ENCODE assay signal across 26 mouse cellular contexts in genomic region chr2:4386468-4386867, GRCm38 (mm10).
DNase-seq lines count a peak whose midpoint lies in the region; ATAC-seq lines count a peak whose summit lies in the region.
"Had no signal": no experiment of that assay in that cellular context is flagged by ENCODE, and none has a peak within 500 bp of the region (broad histone marks: within the 10 kb centered on the region; RNA-seq: fewer than 3 reads in every experiment).

No protein-coding gene starts in this region.

- no peaks in the 10 kb centered on the region for H3K36me3 ChIP-seq in hindbrain, embryonic 13.5 days
- no peaks in the 10 kb centered on the region for H3K36me3 ChIP-seq in hindbrain, embryonic 16.5 days (ENCODE audit: control insufficient read depth, insufficient read depth, low read length)
- H3K36me3 ChIP-seq in neural tube, embryonic 13.5 days: no peaks in the 10 kb centered on the region
- no peaks in the 10 kb centered on the region for H3K36me3 ChIP-seq in neural tube, embryonic 15.5 days
- H3K36me3 ChIP-seq: embryonic facial prominence, embryonic 13.5 days; forebrain, embryonic 10.5 days; heart, embryonic 10.5 days; liver, embryonic 12.5 days; midbrain, embryonic 12.5 days had no signal

- no peak overlapping the region for H3K9ac ChIP-seq in hindbrain, embryonic 13.5 days
- no peak overlapping the region for H3K9ac ChIP-seq in hindbrain, embryonic 16.5 days (ENCODE audit: low read depth, low read length)
- no peak overlapping the region for H3K9ac ChIP-seq in neural tube, embryonic 13.5 days
- no peak overlapping the region for H3K9ac ChIP-seq in neural tube, embryonic 15.5 days (replicated peaks)
- H3K9ac ChIP-seq: embryonic facial prominence, embryonic 13.5 days; liver, embryonic 12.5 days; liver, postnatal 0 days; midbrain, embryonic 12.5 days had no signal

- intact Hi-C loops in left cerebral cortex, postnatal 25 days (cut with DNase I): no loop called here

- no peaks in the 10 kb centered on the region for H3K27me3 ChIP-seq in hindbrain, embryonic 13.5 days
- H3K27me3 ChIP-seq in hindbrain, embryonic 16.5 days (replicated peaks; ENCODE audit: control insufficient read depth, insufficient read depth, low read length): no peaks in the 10 kb centered on the region
- H3K27me3 ChIP-seq in neural tube, embryonic 13.5 days: no peaks in the 10 kb centered on the region
- H3K27me3 ChIP-seq in neural tube, embryonic 15.5 days (replicated peaks): no peaks in the 10 kb centered on the region
- H3K27me3 ChIP-seq: embryonic facial prominence, embryonic 13.5 days; liver, embryonic 12.5 days; midbrain, embryonic 12.5 days had no signal

- 25% methylated on average over 6 of the region's 6 CpGs for WGBS in hindbrain, embryonic 13.5 days
- 25% methylated on average over 6 of the region's 6 CpGs for WGBS in hindbrain, embryonic 16.5 days
- WGBS in neural tube, embryonic 13.5 days: 22% methylated on average over 6 of the region's 6 CpGs
- WGBS in neural tube, embryonic 15.5 days: 24% methylated on average over 6 of the region's 6 CpGs

- H3K4me1 ChIP-seq in hindbrain, embryonic 13.5 days (replicated peaks): peaks cover 16% of the 10 kb centered on the region
- H3K4me1 ChIP-seq in hindbrain, embryonic 16.5 days (ENCODE audit: control insufficient read depth, insufficient read depth, low read depth, low read length): 0 out of 2 replicates have a peak, but pooled peaks cover 2% of the 10 kb centered on the region
- H3K4me1 ChIP-seq in neural tube, embryonic 13.5 days (replicated peaks): peaks cover 14% of the 10 kb centered on the region
- H3K4me1 ChIP-seq in neural tube, embryonic 15.5 days: no peaks in the 10 kb centered on the region
- H3K4me1 ChIP-seq: liver, embryonic 12.5 days had no signal

- H3K4me3 ChIP-seq in hindbrain, embryonic 13.5 days: no peak overlapping the region
- H3K4me3 ChIP-seq in hindbrain, embryonic 16.5 days (ENCODE audit: low read length): no peak overlapping the region
- no peak overlapping the region for H3K4me3 ChIP-seq in neural tube, embryonic 13.5 days
- H3K4me3 ChIP-seq in neural tube, embryonic 15.5 days (replicated peaks): no peak overlapping the region
- H3K4me3 ChIP-seq: embryonic facial prominence, embryonic 13.5 days; forebrain, embryonic 10.5 days; heart, embryonic 10.5 days; liver, embryonic 12.5 days; midbrain, embryonic 12.5 days had no signal

- H3K4me2 ChIP-seq in hindbrain, embryonic 13.5 days: no peak overlapping the region
- no peak overlapping the region for H3K4me2 ChIP-seq in hindbrain, embryonic 16.5 days (ENCODE audit: low read length)
- H3K4me2 ChIP-seq in neural tube, embryonic 13.5 days: no peak overlapping the region
- H3K4me2 ChIP-seq in neural tube, embryonic 15.5 days: no peak overlapping the region
- H3K4me2 ChIP-seq: embryonic facial prominence, embryonic 13.5 days; liver, embryonic 12.5 days; midbrain, embryonic 12.5 days had no signal

- DNase-seq in kidney, adult 9 months: peak; percentile 35
- DNase-seq in kidney, postnatal 10 days: peak; percentile 10
- no peak for DNase-seq in left cerebral cortex, postnatal 25 days (ENCODE audit: low spot score in 2 of 2)
- DNase-seq in urinary bladder, postnatal 25 days (ENCODE audit: low spot score): no peak
- DNase-seq: adrenal gland, adult 8-10 months; B cell, adult 2 months; cerebellum, adult 9-10 months; cerebellum, postnatal 36 days; embryo, embryonic 11 days; gastrocnemius, postnatal 14 days; heart, postnatal 36 days; left cerebral cortex, postnatal 4 days; liver, postnatal 0 days; lung, postnatal 36 days; right cerebral cortex, postnatal 4 days; thymus, adult 2 months had no signal

- ATAC-seq in hindbrain, embryonic 13.5 days (ENCODE audit: low FRiP score): no peak
- no peak for ATAC-seq in hindbrain, embryonic 16.5 days
- 0 out of 2 replicates have a peak, but pooled peaks have one; percentile 55 for ATAC-seq in neural tube, embryonic 13.5 days (ENCODE audit: low read depth)
- ATAC-seq in neural tube, embryonic 15.5 days (ENCODE audit: low FRiP score): no peak
- ATAC-seq: intestine, embryonic 16.5 days; liver, embryonic 12.5 days; liver, postnatal 0 days had no signal

- peak overlapping the region; percentile 35; the same call in 1 of the 2 replicates for H3K27ac ChIP-seq in hindbrain, embryonic 13.5 days
- H3K27ac ChIP-seq in hindbrain, embryonic 16.5 days (ENCODE audit: low read depth, low read length): no peak overlapping the region
- H3K27ac ChIP-seq in neural tube, embryonic 13.5 days (replicated peaks): no peak overlapping the region; the same call in 1 of the 2 replicates
- H3K27ac ChIP-seq in neural tube, embryonic 15.5 days (replicated peaks): no peak overlapping the region; the same call in 1 of the 2 replicates
- H3K27ac ChIP-seq: embryonic facial prominence, embryonic 13.5 days; forebrain, embryonic 10.5 days; heart, embryonic 10.5 days; liver, embryonic 12.5 days; midbrain, embryonic 12.5 days had no signal

- no peaks in the 10 kb centered on the region for H3K9me3 ChIP-seq in hindbrain, embryonic 13.5 days
- no peaks in the 10 kb centered on the region for H3K9me3 ChIP-seq in hindbrain, embryonic 16.5 days (ENCODE audit: control insufficient read depth, low read length)
- no peaks in the 10 kb centered on the region for H3K9me3 ChIP-seq in neural tube, embryonic 13.5 days
- no peaks in the 10 kb centered on the region for H3K9me3 ChIP-seq in neural tube, embryonic 15.5 days (replicated peaks)
- H3K9me3 ChIP-seq: embryonic facial prominence, embryonic 13.5 days; forebrain, embryonic 10.5 days; heart, embryonic 10.5 days; liver, embryonic 12.5 days; midbrain, embryonic 12.5 days had no signal

Comparison
In these comparisons a context has a peak if more than half of its experiments do, and no peak if none do; other contexts are left out.
1. DNase-seq: peak in kidney, adult 9 months (single experiment) and kidney, postnatal 10 days (single experiment); none in left cerebral cortex, postnatal 25 days (0 of 2) and urinary bladder, postnatal 25 days (single experiment).